Mouse (Mus musculus) midbrain, embryonic 11.5 days (tissue): ENCODE results near the gene Ccdc162. TPM values are rescaled to one million over a fixed set of nuclear protein-coding genes. Genes with fewer than 3 reads are reported as not detected.

Experiments used
- ATAC-seq: fragments of 200-750 bp; cut with Nextera tagmentation; 2 replicates; pipeline ENCODE4 v1.8.0; 2017; ENCODE audit warnings: moderate TSS enrichment, moderate library complexity; ENCODE audit not compliant: low FRiP score
- DNase-seq: peaks from one replicate; pipeline ENCODE4 v3.0.0; 2015; ENCODE audit warnings: low spot score; ENCODE audit errors: missing footprints
- H3K27ac ChIP-seq: fragments of 300-500 bp; sonication (generic); 2 replicates; pipeline ENCODE4 v1.5.1; 2014; ENCODE audit warnings: low read depth, low read length
- H3K27me3 ChIP-seq: fragments of 300-500 bp; sonication (generic); 2 replicates; pipeline ENCODE4 v1.6.1; 2014; ENCODE audit warnings: mild to moderate bottlenecking, low read length, moderate library complexity, mixed read lengths; ENCODE audit not compliant: control insufficient read depth, insufficient read depth
- H3K36me3 ChIP-seq: fragments of 300-500 bp; sonication (generic); 2 replicates; pipeline ENCODE4 v1.6.1; 2014; ENCODE audit warnings: mild to moderate bottlenecking, low read length, moderate library complexity, mixed read lengths; ENCODE audit not compliant: control insufficient read depth, insufficient read depth
- H3K4me1 ChIP-seq: fragments of 300-500 bp; sonication (generic); 2 replicates; pipeline ENCODE4 v1.6.1; 2014; ENCODE audit warnings: low read length; ENCODE audit not compliant: control insufficient read depth, insufficient read depth
- H3K4me2 ChIP-seq: fragments of 300-500 bp; sonication (generic); 2 replicates; pipeline ENCODE4 v1.6.1; 2014; ENCODE audit warnings: mild to moderate bottlenecking, moderate library complexity
- H3K4me3 ChIP-seq: fragments of 300-500 bp; sonication (generic); 2 replicates; pipeline ENCODE4 v1.5.1; 2014; ENCODE audit warnings: low read depth, low read length
- H3K9ac ChIP-seq: fragments of 300-500 bp; sonication (generic); 2 replicates; pipeline ENCODE4 v1.6.1; 2014; ENCODE audit warnings: low read length
- H3K9me3 ChIP-seq: fragments of 300-500 bp; sonication (generic); 2 replicates; pipeline ENCODE4 v1.6.1; 2016; ENCODE audit warnings: low read length; ENCODE audit not compliant: control insufficient read depth
- WGBS: fragments of 180-500 bp; shearing (Covaris S2); extraction: QIAGEN DNeasy Blood & Tissue Kit; methylation state at CpG from one replicate; pipeline ENCODE4 v1.1.7; 2014; 5-methylcytosine and 5-hydroxymethylcytosine counted together
- polyA plus RNA-seq: library from polyadenylated mRNA; unstranded; fragments of >200 nt; fragmentation: Nextera tagmentation; extraction: Ambion mirVana; gene quantifications from 2 replicates; pipeline ENCODE4 v1.2.1, GENCODE M21; 2014

The Ccdc162 gene
- polyA plus RNA-seq = 0.33 and 0.46 TPM in 2 replicates

DNA sequence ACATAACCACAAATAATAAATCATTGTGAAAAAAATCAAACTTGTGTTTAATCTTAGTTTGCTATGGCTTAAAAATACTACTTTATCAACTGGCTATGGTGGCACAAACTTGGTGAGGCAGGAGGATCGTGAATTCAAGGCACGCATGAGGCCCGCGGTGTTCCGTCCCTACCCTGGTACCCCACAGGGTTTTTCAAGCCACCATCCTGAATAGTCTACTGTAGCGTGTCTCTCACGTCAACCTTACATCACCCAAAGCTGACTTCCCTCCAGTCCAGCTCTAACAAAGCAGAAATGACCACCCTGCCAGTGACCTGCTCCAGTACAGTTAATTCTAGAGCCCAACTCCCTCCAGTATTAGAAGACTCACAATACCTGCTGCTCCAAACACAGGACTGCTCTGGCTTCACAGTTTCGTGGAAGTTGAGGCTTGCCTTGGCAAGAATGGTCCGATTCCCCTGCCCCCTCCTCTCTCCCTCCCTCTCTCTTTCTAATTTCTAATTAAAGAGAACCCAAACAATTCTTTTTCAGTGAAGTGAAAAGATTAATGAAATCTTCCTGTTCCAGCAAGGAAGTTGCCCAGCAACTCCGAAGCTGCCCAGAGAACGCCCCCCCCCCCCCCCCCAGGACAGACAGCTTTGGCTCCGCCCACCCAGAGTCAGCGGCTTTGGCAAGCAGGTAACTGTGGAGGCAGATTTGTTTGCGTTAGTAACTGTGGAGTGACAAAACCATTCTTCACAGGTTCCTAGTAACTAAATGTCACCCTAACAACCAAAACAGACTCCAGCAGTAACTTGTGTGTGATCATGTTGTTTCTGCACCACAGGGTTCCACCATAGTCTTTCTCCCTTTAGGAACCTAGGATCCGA lies at the start of gene Ccdc162:
TSS of gene Ccdc162 (minus strand) at position 606 of the 869 bp plus-strand sequence.
- H3K27me3 ChIP-seq = no peaks in the 10 kb centered on the region
- DNase-seq (no peak), ATAC-seq (no peak)
- peak within 1 kb of the TSS; percentile 2; the same call in 1 of the 2 replicates for H3K4me2 ChIP-seq
- H3K27ac ChIP-seq = no peak within 1 kb of the TSS
- no peaks in the 10 kb centered on the region for H3K36me3 ChIP-seq
- H3K4me1 ChIP-seq = peaks cover 8% of the 10 kb centered on the region
- 42% methylated on average over 15 of the region's 15 CpGs for WGBS
- H3K9ac ChIP-seq = no peak within 1 kb of the TSS
- no peak within 1 kb of the TSS for H3K4me3 ChIP-seq
- no peaks in the 10 kb centered on the region for H3K9me3 ChIP-seq

- Histone ChIP-seq H3K9me3 (no peaks in the 10 kb centered on the region), H3K4me1 (no peaks in the 10 kb centered on the region), H3K36me3 (no peaks in the 10 kb centered on the region), H3K4me2 (no peak overlapping the region), H3K27ac (no peak overlapping the region), H3K9ac (no peak overlapping the region), H3K4me3 (no peak overlapping the region), H3K27me3 (no peaks in the 10 kb centered on the region)
- 97% methylated on average over 4 of the region's 4 CpGs for WGBS
- no peak for ATAC-seq
- DNase-seq = no peak
Observed at GRCm38 (mm10) chr10:41765586-41765985, 49.2 kb upstream of the Ccdc162 start.

GRCm38 (mm10) chr10:41763741-41764385 lies 47.4 kb upstream of the Ccdc162 start:
- WGBS = 71% methylated on average over 3 of the region's 3 CpGs
- H3K4me3 ChIP-seq = no peak overlapping the region
- ATAC-seq = no peak

GRCm38 (mm10) chr10:41760866-41761265 lies 44.4 kb upstream of the Ccdc162 start:
- Histone ChIP-seq H3K36me3 (no peaks in the 10 kb centered on the region), H3K9me3 (no peaks in the 10 kb centered on the region), H3K27me3 (no peaks in the 10 kb centered on the region), H3K4me3 (no peak overlapping the region), H3K9ac (no peak overlapping the region), H3K27ac (no peak overlapping the region), H3K4me1 (no peaks in the 10 kb centered on the region), H3K4me2 (no peak overlapping the region)
- ATAC-seq = no peak
- 74% methylated on average over 3 of the region's 3 CpGs for WGBS
- no peak for DNase-seq

More at GRCm38 (mm10) chr10:41763741-41764385, 47.4 kb upstream of the Ccdc162 start:
- DNase-seq = no peak
- H3K36me3 ChIP-seq = no peaks in the 10 kb centered on the region
- no peak overlapping the region for H3K27ac ChIP-seq
- H3K4me2 ChIP-seq = no peak overlapping the region
- no peak overlapping the region for H3K9ac ChIP-seq
- no peaks in the 10 kb centered on the region for H3K4me1 ChIP-seq
- no peaks in the 10 kb centered on the region for H3K9me3 ChIP-seq
- H3K27me3 ChIP-seq = no peaks in the 10 kb centered on the region

DNA sequence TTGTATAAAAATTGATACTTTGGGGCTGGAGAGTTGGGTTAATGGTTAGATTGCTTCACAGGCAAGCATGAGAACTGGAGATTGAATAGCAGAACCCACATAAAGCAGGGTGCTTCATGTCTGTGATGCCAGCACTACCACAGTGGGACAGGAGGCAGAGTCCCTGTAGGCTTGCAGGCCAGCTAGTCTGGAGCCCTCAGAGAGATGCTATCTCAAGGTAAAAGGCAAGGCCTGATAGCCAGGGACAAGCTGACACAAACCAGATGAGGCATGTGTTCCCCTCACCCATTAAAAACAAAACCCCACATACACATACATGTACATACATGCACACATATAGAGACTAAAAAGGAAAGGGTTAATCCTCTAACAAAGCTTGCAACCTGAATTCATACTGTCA lies 41.6 kb upstream of the Ccdc162 start:
- Histone ChIP-seq H3K36me3 (no peaks in the 10 kb centered on the region), H3K4me2 (no peak overlapping the region), H3K27me3 (no peaks in the 10 kb centered on the region), H3K4me1 (no peaks in the 10 kb centered on the region), H3K4me3 (no peak overlapping the region), H3K27ac (no peak overlapping the region), H3K9ac (no peak overlapping the region), H3K9me3 (no peaks in the 10 kb centered on the region)
- no peak for ATAC-seq
- DNase-seq = no peak

- no peak overlapping the region for H3K9ac ChIP-seq
- no peak overlapping the region for H3K4me2 ChIP-seq
- ATAC-seq (no peak), DNase-seq (no peak)
- H3K4me1 ChIP-seq = no peaks in the 10 kb centered on the region
- no peaks in the 10 kb centered on the region for H3K9me3 ChIP-seq
- no peak overlapping the region for H3K27ac ChIP-seq
- 88% methylated on average over 5 of the region's 5 CpGs for WGBS
- no peaks in the 10 kb centered on the region for H3K27me3 ChIP-seq
- no peaks in the 10 kb centered on the region for H3K36me3 ChIP-seq
- no peak overlapping the region for H3K4me3 ChIP-seq
Observed at GRCm38 (mm10) chr10:41757226-41757625, 40.8 kb upstream of the Ccdc162 start.

DNA sequence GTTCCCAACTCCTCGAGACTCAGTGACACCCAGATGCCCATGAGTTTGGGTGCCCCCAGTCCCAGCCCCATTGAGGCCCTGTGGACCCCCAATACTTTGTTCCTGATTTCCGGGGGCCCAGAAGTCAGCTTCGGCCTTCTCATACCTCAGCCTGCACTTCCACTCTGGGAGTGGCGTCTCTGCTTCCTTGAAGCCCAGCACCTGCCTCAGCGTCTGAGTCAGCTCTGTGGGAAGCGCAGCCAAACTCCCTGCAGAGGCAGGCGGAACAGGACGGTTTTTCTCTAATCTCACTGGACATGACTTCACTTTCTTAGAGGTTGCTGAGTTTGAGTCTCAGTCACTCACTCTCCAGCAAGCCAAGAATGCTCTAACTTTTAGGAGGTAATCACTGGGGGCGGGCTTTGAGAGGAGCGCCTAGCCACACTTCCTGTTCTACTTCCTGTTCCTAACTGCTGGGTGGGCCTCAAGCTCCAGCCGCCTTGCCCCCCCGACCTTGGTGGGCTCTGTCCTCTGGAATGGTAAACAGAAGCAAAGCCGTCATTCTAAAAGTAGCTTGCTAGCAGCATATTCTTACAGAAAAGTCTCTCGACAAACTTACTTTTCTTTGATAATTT lies 35.5 kb upstream of the Ccdc162 start:
- Histone ChIP-seq H3K4me1 (no peaks in the 10 kb centered on the region), H3K4me3 (no peak overlapping the region), H3K27me3 (no peaks in the 10 kb centered on the region), H3K36me3 (no peaks in the 10 kb centered on the region), H3K4me2 (no peak overlapping the region), H3K9me3 (no peaks in the 10 kb centered on the region), H3K27ac (no peak overlapping the region), H3K9ac (no peak overlapping the region)
- DNase-seq = no peak
- 87% methylated on average over 14 of the region's 14 CpGs for WGBS
- ATAC-seq = no peak

DNA sequence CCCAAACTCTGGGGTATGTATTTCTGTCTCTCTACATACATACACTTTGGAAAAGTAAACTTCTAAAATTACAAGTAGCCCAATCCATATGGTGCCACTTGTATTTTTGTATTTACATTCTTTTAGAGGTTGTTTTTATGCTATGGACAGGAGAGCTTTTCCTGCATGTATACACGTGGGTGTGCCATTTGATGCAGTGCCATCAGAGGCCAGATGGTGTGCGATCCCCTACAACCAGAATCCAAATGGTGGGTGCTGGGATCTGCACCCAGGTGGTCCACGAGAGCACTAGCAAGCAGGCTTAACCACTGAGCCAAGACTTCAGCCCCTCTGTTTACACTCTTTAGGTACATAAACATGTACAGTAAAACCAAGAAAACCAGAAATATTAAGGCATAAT lies 32.9 kb upstream of the Ccdc162 start:
- Histone ChIP-seq H3K27ac (no peak overlapping the region), H3K4me3 (no peak overlapping the region), H3K4me2 (no peak overlapping the region), H3K27me3 (no peaks in the 10 kb centered on the region), H3K4me1 (no peaks in the 10 kb centered on the region), H3K36me3 (no peaks in the 10 kb centered on the region), H3K9ac (no peak overlapping the region), H3K9me3 (no peaks in the 10 kb centered on the region)
- ATAC-seq = no peak
- DNase-seq = no peak
- 83% methylated on average over 3 of the region's 3 CpGs for WGBS

GRCm38 (mm10) chr10:41746554-41746953 lies 30.1 kb upstream of the Ccdc162 start:
- DNase-seq (no peak), ATAC-seq (no peak)
- no peaks in the 10 kb centered on the region for H3K27me3 ChIP-seq
- H3K4me3 ChIP-seq = no peak overlapping the region
- H3K27ac ChIP-seq = no peak overlapping the region
- H3K36me3 ChIP-seq = no peaks in the 10 kb centered on the region
- no peaks in the 10 kb centered on the region for H3K9me3 ChIP-seq
- H3K9ac ChIP-seq = no peak overlapping the region
- H3K4me1 ChIP-seq = no peaks in the 10 kb centered on the region
- 94% methylated on average over 5 of the region's 5 CpGs for WGBS
- H3K4me2 ChIP-seq = no peak overlapping the region
